Mouse (Mus musculus) cerebellum, adult 2 months (tissue): ENCODE measurements at regions not wholly inside any gene's neighbourhood (a gene's known extent, or its start where the extent isn't known, plus 50 kb on each side); places are given as distances from the start of the nearest gene placed in this dataset.

Source experiments
- DNase-seq, 2 experiments: peaks; one replicate each; pipeline ENCODE4 v3.0.0; 2021
- H3K27ac ChIP-seq: fragments of 200-500 bp; 2 replicates; pipeline ENCODE4 v1.5.1; 2012; ENCODE audit warnings: low read length, control low read depth, inconsistent platforms; ENCODE audit not compliant: insufficient read depth
- H3K27me3 ChIP-seq: fragments of 200-500 bp; 2 replicates; pipeline ENCODE4 v1.6.1; 2012; ENCODE audit warnings: inconsistent platforms, mild to moderate bottlenecking, low read length, moderate library complexity; ENCODE audit not compliant: control insufficient read depth, insufficient read depth
- H3K4me1 ChIP-seq: fragments of 200-500 bp; 2 replicates; pipeline ENCODE4 v1.6.1; 2011; ENCODE audit warnings: low read length; ENCODE audit not compliant: control insufficient read depth, insufficient read depth
- H3K4me3 ChIP-seq: fragments of 200-500 bp; replicated peaks from 2 replicates; pipeline ENCODE3; 2011; ENCODE audit warnings: mild to moderate bottlenecking, low read depth, low read length, control low read depth; ENCODE audit not compliant: insufficient read depth
- CTCF ChIP-seq: fragments of 200-500 bp; IDR thresholded peaks from 2 replicates; pipeline ENCODE4 v1.5.1; 2011; ENCODE audit warnings: low read depth, mild to moderate bottlenecking, control low read depth, low read length, moderate library complexity, borderline replicate concordance; ENCODE audit not compliant: insufficient read depth
- POLR2A ChIP-seq: fragments of 200-500 bp; IDR thresholded peaks from 2 replicates; pipeline ENCODE4 v1.6.1; 2011; ENCODE audit warnings: low read length, control low read depth, borderline replicate concordance; ENCODE audit not compliant: insufficient read depth
- WGBS: fragments of 180-500 bp; shearing (Covaris S2); methylation state at CpG from one replicate; pipeline ENCODE4 v1.1.7; 2018; 5-methylcytosine and 5-hydroxymethylcytosine counted together

- TF ChIP-seq CTCF = peak; percentile 36; the same call in 1 of the 2 replicates
- TF ChIP-seq POLR2A = no peak
- no peak overlapping the region for H3K4me3 ChIP-seq
- DNase-seq = peak; percentile 30 to 40
- no peaks in the 10 kb centered on the region for H3K4me1 ChIP-seq
- H3K27me3 ChIP-seq = no peaks in the 10 kb centered on the region
- no peak overlapping the region for H3K27ac ChIP-seq
- WGBS = 10% methylated on average over 7 of the region's 7 CpGs
These were observed 118.6 kb upstream of the Gnaz start for GRCm38 (mm10) chr10:74848372-74848771.

- no peak overlapping the region for H3K4me3 ChIP-seq
- 14% methylated on average over 4 of the region's 4 CpGs for WGBS
- peak; percentile 27 to 60 for DNase-seq
- TF ChIP-seq POLR2A (no peak), CTCF (no peak)
- H3K27ac ChIP-seq = no peak overlapping the region
- no peaks in the 10 kb centered on the region for H3K27me3 ChIP-seq
- H3K4me1 ChIP-seq = 0 out of 2 replicates have a peak, but pooled peaks cover 4% of the 10 kb centered on the region
These were observed 111.8 kb upstream of the Gnaz start for GRCm38 (mm10) chr10:74854991-74855664.
